Mouse (Mus musculus) testis, adult 2 months (tissue): Measurements from ENCODE around the gene Lbp.

ENCODE experiments used
- CTCF ChIP-seq: fragments of 200-500 bp; IDR thresholded peaks from 2 replicates; pipeline ENCODE4 v1.5.1; 2012; ENCODE audit warnings: low read depth, mild to moderate bottlenecking, inconsistent platforms, low read length, moderate library complexity; ENCODE audit not compliant: control insufficient read depth, insufficient read depth, insufficient replicate concordance
- POLR2A ChIP-seq: fragments of 200-500 bp; IDR thresholded peaks from 2 replicates; pipeline ENCODE4 v1.6.1; 2012; ENCODE audit warnings: low read depth, mild to moderate bottlenecking, inconsistent platforms, low read length, moderate library complexity; ENCODE audit not compliant: control insufficient read depth

GRCm38 (mm10) chr2:158276451-158276850, 29.8 kb upstream of the Lbp start:
- no peak for TF ChIP-seq CTCF
- no peak for TF ChIP-seq POLR2A
